Mouse (Mus musculus): Measurements from ENCODE around the gene Vill. TPM values are rescaled to one million over a fixed set of nuclear protein-coding genes. Genes with fewer than 3 reads are reported as not detected.

Vill gene
- polyA plus RNA-seq, 1 experiment, result 11.4 TPM

GRCm38 (mm10) chr9:119016785-119017507, 35.6 kb upstream of the Vill start:
- Histone ChIP-seq H3K4me1 (ENCODE audit: control insufficient read depth, insufficient read depth, low read length) (no peaks in the 10 kb centered on the region), H3K4me3 (ENCODE audit: control insufficient read depth, low read depth, low read length) (no peak overlapping the region), H3K27me3 (ENCODE audit: control insufficient read depth, insufficient read depth, low read length) (no peaks in the 10 kb centered on the region), H3K36me3 (ENCODE audit: control insufficient read depth, insufficient read depth, low read length) (no peaks in the 10 kb centered on the region), H3K27ac (ENCODE audit: control insufficient read depth, insufficient read depth, low read depth, low read length) (no peak overlapping the region)
- no peak for TF ChIP-seq CTCF (IDR thresholded peaks at IDR 0.05; ENCODE audit: control insufficient read depth, insufficient read depth, insufficient replicate concordance, low read depth, low read length)
- no peak for TF ChIP-seq POLR2A (IDR thresholded peaks at IDR 0.05; ENCODE audit: control insufficient read depth, low read depth, low read length)

GRCm38 (mm10) chr9:119021731-119022130, 30.8 kb upstream of the Vill start:
- Histone ChIP-seq H3K36me3 (ENCODE audit: control insufficient read depth, insufficient read depth, low read length) (no peaks in the 10 kb centered on the region), H3K27me3 (ENCODE audit: control insufficient read depth, insufficient read depth, low read length) (no peaks in the 10 kb centered on the region), H3K4me1 (ENCODE audit: control insufficient read depth, insufficient read depth, low read length) (no peaks in the 10 kb centered on the region), H3K4me3 (ENCODE audit: control insufficient read depth, low read depth, low read length) (no peak overlapping the region), H3K27ac (ENCODE audit: control insufficient read depth, insufficient read depth, low read depth, low read length) (no peak overlapping the region)
- TF ChIP-seq POLR2A (IDR thresholded peaks at IDR 0.05; ENCODE audit: control insufficient read depth, low read depth, low read length), result no peak
- TF ChIP-seq CTCF (IDR thresholded peaks at IDR 0.05; ENCODE audit: control insufficient read depth, insufficient read depth, insufficient replicate concordance, low read depth, low read length), result no peak

GRCm38 (mm10) chr9:119025263-119025662, 27.3 kb upstream of the Vill start:
- no peaks in the 10 kb centered on the region for H3K27me3 ChIP-seq (ENCODE audit: control insufficient read depth, insufficient read depth, low read length)
- H3K27ac ChIP-seq (ENCODE audit: control insufficient read depth, insufficient read depth, low read depth, low read length), result no peak overlapping the region; the same call in 1 of the 2 replicates
- peaks cover 2% of the 10 kb centered on the region for H3K4me1 ChIP-seq (ENCODE audit: control insufficient read depth, insufficient read depth, low read length)
- H3K4me3 ChIP-seq (ENCODE audit: control insufficient read depth, low read depth, low read length), result no peak overlapping the region
- no peaks in the 10 kb centered on the region for H3K36me3 ChIP-seq (ENCODE audit: control insufficient read depth, insufficient read depth, low read length)
- TF ChIP-seq POLR2A (IDR thresholded peaks at IDR 0.05; ENCODE audit: control insufficient read depth, low read depth, low read length) (no peak), CTCF (IDR thresholded peaks at IDR 0.05; ENCODE audit: control insufficient read depth, insufficient read depth, insufficient replicate concordance, low read depth, low read length) (no peak)

GRCm38 (mm10) chr9:119025832-119026331, 26.7 kb upstream of the Vill start:
- Histone ChIP-seq H3K27me3 (ENCODE audit: control insufficient read depth, insufficient read depth, low read length) (no peaks in the 10 kb centered on the region), H3K4me1 (ENCODE audit: control insufficient read depth, insufficient read depth, low read length) (peaks cover 2% of the 10 kb centered on the region), H3K36me3 (ENCODE audit: control insufficient read depth, insufficient read depth, low read length) (no peaks in the 10 kb centered on the region), H3K27ac (ENCODE audit: control insufficient read depth, insufficient read depth, low read depth, low read length) (no peak overlapping the region), H3K4me3 (ENCODE audit: control insufficient read depth, low read depth, low read length) (no peak overlapping the region)
- TF ChIP-seq CTCF (IDR thresholded peaks at IDR 0.05; ENCODE audit: control insufficient read depth, insufficient read depth, insufficient replicate concordance, low read depth, low read length) (no peak), POLR2A (IDR thresholded peaks at IDR 0.05; ENCODE audit: control insufficient read depth, low read depth, low read length) (no peak)

- H3K4me1 ChIP-seq (ENCODE audit: control insufficient read depth, insufficient read depth, low read length), result peaks cover 6% of the 10 kb centered on the region
- H3K4me3 ChIP-seq (ENCODE audit: control insufficient read depth, low read depth, low read length), result no peak overlapping the region
- TF ChIP-seq POLR2A (IDR thresholded peaks at IDR 0.05; ENCODE audit: control insufficient read depth, low read depth, low read length) (no peak), CTCF (IDR thresholded peaks at IDR 0.05; ENCODE audit: control insufficient read depth, insufficient read depth, insufficient replicate concordance, low read depth, low read length) (no peak)
- no peaks in the 10 kb centered on the region for H3K27me3 ChIP-seq (ENCODE audit: control insufficient read depth, insufficient read depth, low read length)
- H3K36me3 ChIP-seq (ENCODE audit: control insufficient read depth, insufficient read depth, low read length), result no peaks in the 10 kb centered on the region
- no peak overlapping the region for H3K27ac ChIP-seq (ENCODE audit: control insufficient read depth, insufficient read depth, low read depth, low read length)
Observed at GRCm38 (mm10) chr9:119027337-119027736, 25.2 kb upstream of the Vill start.

- H3K27ac ChIP-seq (ENCODE audit: control insufficient read depth, insufficient read depth, low read depth, low read length), result no peak overlapping the region
- no peak for TF ChIP-seq CTCF (IDR thresholded peaks at IDR 0.05; ENCODE audit: control insufficient read depth, insufficient read depth, insufficient replicate concordance, low read depth, low read length)
- H3K27me3 ChIP-seq (ENCODE audit: control insufficient read depth, insufficient read depth, low read length), result no peaks in the 10 kb centered on the region
- peaks cover 7% of the 10 kb centered on the region for H3K4me1 ChIP-seq (ENCODE audit: control insufficient read depth, insufficient read depth, low read length)
- H3K36me3 ChIP-seq (ENCODE audit: control insufficient read depth, insufficient read depth, low read length), result no peaks in the 10 kb centered on the region
- no peak overlapping the region for H3K4me3 ChIP-seq (ENCODE audit: control insufficient read depth, low read depth, low read length)
Observed at GRCm38 (mm10) chr9:119028226-119029195, 24.1 kb upstream of the Vill start.

GRCm38 (mm10) chr9:119029568-119029967, 23.0 kb upstream of the Vill start:
- H3K27ac ChIP-seq (ENCODE audit: control insufficient read depth, insufficient read depth, low read depth, low read length), result no peak overlapping the region
- no peaks in the 10 kb centered on the region for H3K27me3 ChIP-seq (ENCODE audit: control insufficient read depth, insufficient read depth, low read length)
- TF ChIP-seq POLR2A (IDR thresholded peaks at IDR 0.05; ENCODE audit: control insufficient read depth, low read depth, low read length), result no peak
- peak; percentile 48; the same call in 1 of the 2 replicates for TF ChIP-seq CTCF (IDR thresholded peaks at IDR 0.05; ENCODE audit: control insufficient read depth, insufficient read depth, insufficient replicate concordance, low read depth, low read length)
- H3K36me3 ChIP-seq (ENCODE audit: control insufficient read depth, insufficient read depth, low read length), result no peaks in the 10 kb centered on the region
- H3K4me3 ChIP-seq (ENCODE audit: control insufficient read depth, low read depth, low read length), result no peak overlapping the region
- H3K4me1 ChIP-seq (ENCODE audit: control insufficient read depth, insufficient read depth, low read length), result peaks cover 7% of the 10 kb centered on the region
